Mouse (Mus musculus): ENCODE measurements around the gene Tspan9. TPM values are rescaled to one million over a fixed set of nuclear protein-coding genes. Genes with fewer than 3 reads are reported as not detected.

Tspan9 gene
- polyA plus RNA-seq, 1 experiment from 2014 or later, result 134 TPM

DNA sequence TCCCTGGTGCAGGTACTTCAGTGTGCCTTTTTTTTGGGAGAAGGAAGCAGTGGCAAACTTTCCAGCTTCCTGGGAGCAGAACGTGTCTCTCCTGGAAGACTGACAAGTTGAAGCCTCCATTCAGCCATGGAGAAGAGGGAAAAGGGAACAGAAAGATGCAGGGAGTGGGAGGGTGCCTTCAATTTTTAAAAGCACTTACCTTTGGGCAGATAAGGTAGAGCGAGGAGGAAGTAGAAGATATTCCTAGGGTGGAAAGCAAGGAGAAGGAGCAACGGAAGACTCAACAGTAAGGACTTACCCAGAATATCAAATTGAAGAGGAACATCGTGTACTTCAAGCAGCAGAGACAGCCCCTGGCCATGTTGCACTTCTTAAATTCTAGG lies 109.5 kb downstream of the Tspan9 start:
- Histone ChIP-seq H3K36me3 (no peaks in the 10 kb centered on the region), H3K4me1 (replicated peaks) (peaks cover 94% of the 10 kb centered on the region), H3K9ac (peak overlapping the region; percentile 68), H3K27ac (peak overlapping the region; percentile 95), H3K4me3 (peak overlapping the region; percentile 69), H3K4me2 (peak overlapping the region; percentile 92), H3K9me3 (replicated peaks) (no peaks in the 10 kb centered on the region), H3K27me3 (no peaks in the 10 kb centered on the region)
- WGBS, result 19% methylated on average over 4 of the region's 4 CpGs
- ATAC-seq (replicated peaks; ENCODE audit: insufficient number of reproducible peaks, insufficient read depth, low FRiP score, low read depth), result no peak

DNA sequence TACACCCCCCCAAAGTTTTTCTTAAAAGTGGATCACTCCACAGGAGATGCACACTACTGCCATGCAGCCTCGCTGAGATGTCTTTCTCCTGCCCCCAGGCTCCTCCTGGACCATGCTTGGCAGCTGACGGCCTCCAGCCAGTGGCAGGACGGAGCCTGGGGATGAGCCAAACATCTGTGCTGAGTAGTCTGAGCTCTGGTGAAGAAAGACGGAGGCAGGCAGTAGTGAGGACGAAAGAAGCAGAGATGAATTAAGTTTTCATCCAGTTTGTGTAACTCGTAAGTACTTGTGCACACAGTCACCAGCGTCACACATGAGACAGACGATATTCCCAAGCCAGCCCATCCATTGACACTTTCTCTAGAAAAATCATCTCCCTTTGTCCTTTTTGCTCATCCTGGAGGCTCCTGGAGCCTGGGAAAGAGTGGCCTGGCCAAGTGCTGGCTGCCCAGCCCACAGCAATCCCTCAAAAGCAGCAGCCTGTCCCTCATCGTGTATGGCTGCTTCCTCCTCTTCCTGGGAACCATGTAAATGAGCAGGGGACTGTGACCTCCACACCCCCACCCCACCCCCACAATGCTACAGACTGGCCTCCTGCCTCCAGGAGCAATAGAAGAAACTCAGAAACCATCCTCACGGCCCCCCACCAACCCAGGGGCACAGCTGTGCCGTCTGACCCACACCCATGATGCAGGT lies 110.1 kb downstream of the Tspan9 start:
- 31% methylated on average over 11 of the region's 11 CpGs for WGBS
- peak overlapping the region; percentile 69 for H3K4me3 ChIP-seq
- peak overlapping the region; percentile 95 for H3K27ac ChIP-seq
- peak overlapping the region; percentile 68 for H3K9ac ChIP-seq
- peak overlapping the region; percentile 92 for H3K4me2 ChIP-seq
- H3K4me1 ChIP-seq (replicated peaks), result peaks cover 96% of the 10 kb centered on the region
- no peaks in the 10 kb centered on the region for H3K36me3 ChIP-seq
- no peaks in the 10 kb centered on the region for H3K9me3 ChIP-seq (replicated peaks)
- ATAC-seq (replicated peaks; ENCODE audit: insufficient number of reproducible peaks, insufficient read depth, low FRiP score, low read depth), result no peak
- no peaks in the 10 kb centered on the region for H3K27me3 ChIP-seq

DNA sequence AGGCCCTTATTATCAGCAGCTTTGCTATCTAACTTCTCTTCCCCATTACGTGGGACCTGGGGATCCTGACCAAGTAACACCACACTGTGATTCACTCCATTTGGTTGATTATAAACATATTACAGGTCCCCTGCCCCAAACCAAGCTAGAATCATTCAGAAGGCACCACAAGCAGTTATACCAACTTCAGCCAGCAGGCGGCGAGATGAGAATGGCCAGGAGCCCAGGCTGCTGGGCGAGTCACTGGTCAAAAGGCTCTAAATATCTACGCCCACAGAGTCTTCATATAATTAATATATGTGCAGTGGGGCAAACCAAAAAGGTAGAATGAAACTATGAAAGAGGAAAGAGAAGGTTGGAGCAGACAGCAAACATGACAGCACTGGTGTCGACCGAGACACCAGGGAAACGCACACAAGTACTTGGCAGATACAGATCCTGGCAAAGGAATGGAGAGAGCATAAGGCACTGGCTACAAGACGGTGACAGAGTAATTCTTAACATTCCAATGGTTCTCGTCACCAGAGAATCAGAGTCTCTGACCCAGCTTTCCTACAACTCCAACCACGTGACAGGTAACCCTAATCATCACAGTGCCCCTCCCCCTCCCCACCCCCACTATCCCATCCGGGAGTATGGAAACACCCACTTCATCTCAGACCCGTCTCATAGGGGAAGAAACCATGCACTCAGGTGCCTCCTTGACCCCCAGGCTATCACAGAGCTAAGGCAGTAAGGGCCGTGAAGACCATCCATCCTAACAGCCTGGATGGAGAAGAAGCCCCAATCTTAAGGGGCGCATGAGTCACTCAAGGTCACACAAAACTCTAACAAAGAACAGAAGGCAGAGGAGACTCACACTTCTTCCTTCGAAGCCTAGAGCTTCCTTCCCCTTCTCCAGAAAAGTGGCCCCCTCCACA lies 110.9 kb downstream of the Tspan9 start:
- H3K4me3 ChIP-seq, result peak overlapping the region; percentile 69
- no peaks in the 10 kb centered on the region for H3K36me3 ChIP-seq
- peaks cover 93% of the 10 kb centered on the region for H3K4me1 ChIP-seq (replicated peaks)
- 14% methylated on average over 16 of the region's 16 CpGs for WGBS
- no peaks in the 10 kb centered on the region for H3K27me3 ChIP-seq
- H3K27ac ChIP-seq, result peak overlapping the region; percentile 95
- peak overlapping the region; percentile 92 for H3K4me2 ChIP-seq
- no peaks in the 10 kb centered on the region for H3K9me3 ChIP-seq (replicated peaks)
- no peak for ATAC-seq (replicated peaks; ENCODE audit: insufficient number of reproducible peaks, insufficient read depth, low FRiP score, low read depth)
- H3K9ac ChIP-seq, result peak overlapping the region; percentile 5; the same call in 1 of the 2 replicates

DNA sequence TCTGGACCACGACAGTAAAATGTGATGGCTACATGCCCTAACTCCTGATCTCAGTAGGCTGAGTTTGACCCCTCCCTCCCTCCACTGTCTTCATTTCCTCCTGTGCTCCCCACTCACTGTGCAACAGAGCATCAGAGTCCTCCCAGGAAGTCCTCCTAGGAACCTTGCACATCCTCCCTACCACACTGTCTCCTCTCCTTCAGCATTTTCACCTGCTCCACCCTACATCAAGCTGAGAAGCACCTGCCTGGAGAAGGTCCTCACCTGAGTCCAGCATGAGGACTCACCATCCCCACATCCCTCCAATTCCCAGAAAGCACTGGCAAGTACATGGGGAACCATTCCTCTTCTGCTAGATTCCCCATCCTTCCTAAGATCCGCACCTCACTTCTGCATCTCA lies 111.8 kb downstream of the Tspan9 start:
- H3K4me2 ChIP-seq, result no peak overlapping the region
- H3K9me3 ChIP-seq (replicated peaks), result no peaks in the 10 kb centered on the region
- WGBS, result 59% methylated on average over 2 of the region's 2 CpGs
- no peak overlapping the region for H3K9ac ChIP-seq
- H3K4me3 ChIP-seq, result no peak overlapping the region
- no peaks in the 10 kb centered on the region for H3K36me3 ChIP-seq
- no peak overlapping the region for H3K27ac ChIP-seq
- peaks cover 84% of the 10 kb centered on the region for H3K4me1 ChIP-seq (replicated peaks)
- H3K27me3 ChIP-seq, result no peaks in the 10 kb centered on the region
- ATAC-seq (replicated peaks; ENCODE audit: insufficient number of reproducible peaks, insufficient read depth, low FRiP score, low read depth), result no peak

DNA sequence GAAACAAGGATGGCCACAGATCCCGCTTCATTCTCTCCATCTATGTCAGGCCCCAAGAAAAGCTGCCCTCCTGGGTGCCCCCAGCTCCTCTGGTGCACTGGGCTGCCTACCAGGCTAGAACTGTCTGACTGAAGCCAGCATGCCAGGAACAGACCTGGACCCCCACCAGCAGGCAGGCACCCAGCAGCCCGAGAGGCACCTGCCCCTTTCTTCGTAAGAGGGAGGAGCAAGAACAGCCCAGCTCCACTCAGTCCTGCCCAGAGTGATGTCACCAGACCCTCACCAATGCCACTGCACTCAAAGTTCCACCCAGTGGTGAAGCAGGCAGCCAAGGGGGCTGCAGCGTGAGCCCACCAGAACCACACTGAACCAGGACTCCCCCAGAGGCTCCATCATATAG lies 112.3 kb downstream of the Tspan9 start:
- Histone ChIP-seq H3K9ac (no peak overlapping the region), H3K9me3 (replicated peaks) (no peaks in the 10 kb centered on the region), H3K27me3 (no peaks in the 10 kb centered on the region), H3K27ac (no peak overlapping the region), H3K4me3 (no peak overlapping the region), H3K4me2 (no peak overlapping the region), H3K4me1 (replicated peaks) (peaks cover 79% of the 10 kb centered on the region), H3K36me3 (no peaks in the 10 kb centered on the region)
- ATAC-seq (replicated peaks; ENCODE audit: insufficient number of reproducible peaks, insufficient read depth, low FRiP score, low read depth), result no peak
- 67% methylated on average over 4 of the region's 4 CpGs for WGBS

DNA sequence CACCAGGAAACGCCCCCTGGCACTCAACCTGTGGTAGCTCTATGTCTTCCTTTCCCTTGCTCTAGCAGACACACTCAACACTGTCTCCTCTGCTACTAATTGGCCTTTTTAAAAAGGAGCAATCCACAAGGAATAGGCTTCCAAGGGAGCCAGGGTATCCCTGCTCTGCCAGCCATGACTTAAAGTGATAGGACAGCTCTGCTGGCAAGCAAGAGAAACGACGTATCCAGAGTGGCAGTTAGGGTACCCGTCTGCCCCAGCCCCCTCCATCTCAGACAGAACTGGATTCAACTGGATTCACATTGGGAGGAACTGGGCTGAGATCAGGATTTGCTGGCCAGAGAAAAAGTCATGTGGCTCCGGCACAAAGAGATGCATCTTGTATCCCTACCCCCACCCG lies 112.9 kb downstream of the Tspan9 start:
- 84% methylated on average over 6 of the region's 6 CpGs for WGBS
- Histone ChIP-seq H3K9ac (no peak overlapping the region), H3K27ac (no peak overlapping the region), H3K4me2 (no peak overlapping the region), H3K4me1 (replicated peaks) (peaks cover 76% of the 10 kb centered on the region), H3K4me3 (no peak overlapping the region), H3K9me3 (replicated peaks) (no peaks in the 10 kb centered on the region), H3K27me3 (no peaks in the 10 kb centered on the region), H3K36me3 (no peaks in the 10 kb centered on the region)
- ATAC-seq (replicated peaks; ENCODE audit: insufficient number of reproducible peaks, insufficient read depth, low FRiP score, low read depth), result no peak

DNA sequence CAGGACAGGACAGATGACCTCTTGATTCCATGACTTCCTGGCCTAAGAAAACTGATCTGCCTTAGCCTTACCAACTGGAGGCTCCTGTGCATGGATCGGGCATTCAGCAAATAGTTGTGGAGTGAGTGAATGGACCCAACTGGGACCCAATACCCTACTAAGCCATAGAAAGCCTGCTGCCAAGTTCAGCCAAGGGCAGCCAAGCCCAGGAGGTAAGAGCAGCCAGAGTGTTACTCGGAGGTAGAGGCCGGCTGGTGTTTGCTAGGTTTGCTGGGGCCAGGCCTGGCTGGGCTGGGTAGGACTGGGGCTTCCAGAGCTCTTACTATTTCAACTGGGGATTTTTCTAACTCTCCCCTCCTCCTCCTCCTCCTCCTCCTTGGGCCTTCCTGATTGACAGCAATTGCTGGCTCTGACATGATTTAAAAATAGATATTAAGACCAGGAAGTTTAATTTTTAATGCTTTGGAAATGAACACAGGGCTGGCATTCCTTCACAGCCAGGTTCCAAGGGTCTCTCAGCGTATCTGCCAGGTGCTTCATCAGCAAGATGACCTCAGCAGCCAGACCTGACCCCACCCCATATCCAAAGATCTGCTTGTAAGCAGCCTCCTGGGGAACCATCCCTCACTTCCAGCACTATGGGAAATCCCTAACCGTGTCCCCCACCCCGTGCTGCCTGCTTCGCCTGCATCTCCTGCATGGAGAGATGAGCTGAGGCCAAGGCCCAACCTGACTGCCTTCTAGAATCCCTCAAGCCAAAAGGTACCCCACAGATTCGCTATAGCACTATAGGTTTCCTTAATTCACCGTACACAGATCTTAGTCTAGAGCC lies 113.7 kb downstream of the Tspan9 start:
- Histone ChIP-seq H3K4me1 (replicated peaks) (peaks cover 68% of the 10 kb centered on the region), H3K4me2 (no peak overlapping the region), H3K27me3 (no peaks in the 10 kb centered on the region), H3K27ac (0 out of 2 replicates have a peak overlapping the region, but pooled peaks have one; percentile 7), H3K9ac (no peak overlapping the region), H3K4me3 (no peak overlapping the region), H3K36me3 (no peaks in the 10 kb centered on the region), H3K9me3 (replicated peaks) (no peaks in the 10 kb centered on the region)
- no peak for ATAC-seq (replicated peaks; ENCODE audit: insufficient number of reproducible peaks, insufficient read depth, low FRiP score, low read depth)
- 80% methylated on average over 9 of the region's 9 CpGs for WGBS

DNA sequence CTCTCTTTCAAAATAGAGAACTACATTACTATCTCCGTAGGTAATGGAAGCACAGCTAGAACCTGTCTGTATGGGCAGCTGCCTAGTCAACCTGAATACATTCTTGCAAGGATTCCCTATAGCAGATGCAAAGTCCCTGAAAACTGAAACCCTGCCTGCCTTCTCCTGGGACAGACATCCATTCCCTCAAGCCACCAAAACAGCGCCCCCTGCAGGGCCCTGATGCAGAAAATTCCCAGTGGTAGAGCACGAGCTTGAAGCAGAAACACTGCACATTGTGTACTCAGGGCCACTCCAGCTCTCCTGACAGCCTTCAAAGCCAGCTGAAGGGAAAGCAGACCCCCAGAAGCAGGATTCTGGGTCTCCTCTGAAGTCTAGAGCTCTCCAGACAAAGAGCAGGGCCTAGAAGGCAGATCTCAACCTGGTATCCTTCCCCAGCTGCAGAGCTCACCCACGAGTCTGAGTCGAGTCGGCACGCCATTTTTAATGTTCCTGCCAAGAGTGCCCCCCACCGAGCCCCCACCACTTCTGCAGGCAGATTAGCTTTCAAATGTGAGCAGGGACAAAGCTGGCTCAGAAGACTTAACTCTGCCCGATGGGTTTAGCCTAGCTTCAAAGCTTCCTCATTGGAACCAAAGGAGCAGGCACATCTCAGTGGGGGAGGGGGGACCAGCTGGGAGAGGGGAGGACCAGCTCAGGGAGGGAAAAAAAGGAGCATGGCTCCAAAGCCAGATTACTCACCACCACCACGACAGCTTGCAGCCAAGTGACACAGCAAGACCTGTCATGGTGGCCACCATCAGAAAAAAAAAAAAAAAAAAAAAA lies 115.1 kb downstream of the Tspan9 start:
- no peaks in the 10 kb centered on the region for H3K36me3 ChIP-seq
- no peak for ATAC-seq (replicated peaks; ENCODE audit: insufficient number of reproducible peaks, insufficient read depth, low FRiP score, low read depth)
- WGBS, result 41% methylated on average over 10 of the region's 10 CpGs
- H3K9ac ChIP-seq, result peak overlapping the region; percentile 22; the same call in 1 of the 2 replicates
- H3K27ac ChIP-seq, result peak overlapping the region; percentile 46; the same call in 1 of the 2 replicates
- no peaks in the 10 kb centered on the region for H3K27me3 ChIP-seq
- no peaks in the 10 kb centered on the region for H3K9me3 ChIP-seq (replicated peaks)
- peaks cover 56% of the 10 kb centered on the region for H3K4me1 ChIP-seq (replicated peaks)
- H3K4me3 ChIP-seq, result no peak overlapping the region
- no peak overlapping the region for H3K4me2 ChIP-seq

DNA sequence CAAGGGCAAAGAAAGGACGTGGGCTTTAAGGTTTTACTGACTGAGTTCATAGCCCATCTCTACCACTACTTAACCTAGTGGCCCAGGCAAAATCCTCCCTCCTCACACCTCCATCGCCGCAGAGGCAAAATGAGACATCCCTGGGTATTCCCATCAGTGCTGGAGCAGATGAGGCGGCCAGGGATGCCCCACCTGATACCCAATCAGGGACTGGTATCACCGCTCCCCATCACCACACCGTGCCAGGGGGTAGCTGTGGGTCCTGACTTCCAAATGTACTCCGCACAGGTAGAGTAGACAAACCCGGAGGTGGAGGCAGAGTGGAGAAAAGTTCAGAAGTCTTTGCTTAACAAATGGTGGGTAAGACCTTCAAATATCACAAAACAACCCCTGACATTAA lies 117.4 kb downstream of the Tspan9 start:
- ATAC-seq (replicated peaks; ENCODE audit: insufficient number of reproducible peaks, insufficient read depth, low FRiP score, low read depth), result no peak

DNA sequence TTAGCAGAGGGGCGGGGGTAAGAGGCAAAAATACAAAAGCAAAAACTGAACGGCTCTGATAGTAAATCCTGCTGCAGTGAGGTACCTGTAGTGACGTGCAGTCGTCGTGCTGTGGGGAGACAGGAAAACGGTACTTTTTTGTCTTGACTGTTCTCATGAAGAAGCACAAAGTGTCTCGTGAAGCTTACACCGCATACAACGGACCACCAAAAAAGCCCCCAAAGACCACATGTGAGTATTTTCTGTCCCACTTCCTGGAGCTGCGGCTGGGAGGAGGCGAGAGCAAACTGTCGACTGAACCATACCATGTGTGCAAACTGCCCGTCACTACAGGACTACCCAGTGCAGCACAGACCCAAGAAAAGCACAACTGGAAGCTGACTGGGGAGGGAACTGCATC lies 117.8 kb downstream of the Tspan9 start:
- Histone ChIP-seq H3K36me3 (no peaks in the 10 kb centered on the region), H3K4me1 (replicated peaks) (peaks cover 51% of the 10 kb centered on the region), H3K27ac (no peak overlapping the region), H3K4me3 (no peak overlapping the region), H3K4me2 (no peak overlapping the region), H3K9ac (no peak overlapping the region), H3K9me3 (replicated peaks) (no peaks in the 10 kb centered on the region), H3K27me3 (no peaks in the 10 kb centered on the region)
- WGBS, result 68% methylated on average over 13 of the region's 13 CpGs
- no peak for ATAC-seq (replicated peaks; ENCODE audit: insufficient number of reproducible peaks, insufficient read depth, low FRiP score, low read depth)

More for the DNA sequence above, 117.4 kb downstream of the Tspan9 start:
- H3K27me3 ChIP-seq, result no peaks in the 10 kb centered on the region
- no peak overlapping the region for H3K9ac ChIP-seq
- no peak overlapping the region for H3K27ac ChIP-seq
- no peak overlapping the region for H3K4me3 ChIP-seq
- peaks cover 50% of the 10 kb centered on the region for H3K4me1 ChIP-seq (replicated peaks)
- H3K9me3 ChIP-seq (replicated peaks), result no peaks in the 10 kb centered on the region
- WGBS, result 80% methylated on average over 8 of the region's 8 CpGs
- H3K4me2 ChIP-seq, result no peak overlapping the region
- no peaks in the 10 kb centered on the region for H3K36me3 ChIP-seq
